Mouse (Mus musculus): ENCODE measurements at regions not wholly inside any gene's neighbourhood (a gene's known extent, or its start where the extent isn't known, plus 50 kb on each side); places are given as distances from the start of the nearest gene placed in this dataset.

- Histone ChIP-seq H3K9ac (ENCODE audit: low read depth, low read length) (no peak overlapping the region), H3K27ac (ENCODE audit: low read depth, low read length) (no peak overlapping the region), H3K4me2 (replicated peaks; ENCODE audit: low read depth, low read length) (no peak overlapping the region), H3K27me3 (ENCODE audit: control insufficient read depth, insufficient read depth, low read length) (no peaks in the 10 kb centered on the region), H3K4me3 (ENCODE audit: low read depth, low read length) (no peak overlapping the region), H3K9me3 (ENCODE audit: control insufficient read depth, low read length) (no peaks in the 10 kb centered on the region), H3K36me3 (ENCODE audit: control insufficient read depth, insufficient read depth, low read length) (no peaks in the 10 kb centered on the region), H3K4me1 (replicated peaks; ENCODE audit: control insufficient read depth, insufficient read depth, low read length) (no peaks in the 10 kb centered on the region)
- ATAC-seq (ENCODE audit: low FRiP score) (no peak), DNase-seq (ENCODE audit: low spot score) (no peak)
- WGBS: 69% methylated on average over 17 of the region's 17 CpGs
Observed at GRCm38 (mm10) chr14:62144385-62145030, 147.9 kb upstream of the Rnaseh2b start.

DNA sequence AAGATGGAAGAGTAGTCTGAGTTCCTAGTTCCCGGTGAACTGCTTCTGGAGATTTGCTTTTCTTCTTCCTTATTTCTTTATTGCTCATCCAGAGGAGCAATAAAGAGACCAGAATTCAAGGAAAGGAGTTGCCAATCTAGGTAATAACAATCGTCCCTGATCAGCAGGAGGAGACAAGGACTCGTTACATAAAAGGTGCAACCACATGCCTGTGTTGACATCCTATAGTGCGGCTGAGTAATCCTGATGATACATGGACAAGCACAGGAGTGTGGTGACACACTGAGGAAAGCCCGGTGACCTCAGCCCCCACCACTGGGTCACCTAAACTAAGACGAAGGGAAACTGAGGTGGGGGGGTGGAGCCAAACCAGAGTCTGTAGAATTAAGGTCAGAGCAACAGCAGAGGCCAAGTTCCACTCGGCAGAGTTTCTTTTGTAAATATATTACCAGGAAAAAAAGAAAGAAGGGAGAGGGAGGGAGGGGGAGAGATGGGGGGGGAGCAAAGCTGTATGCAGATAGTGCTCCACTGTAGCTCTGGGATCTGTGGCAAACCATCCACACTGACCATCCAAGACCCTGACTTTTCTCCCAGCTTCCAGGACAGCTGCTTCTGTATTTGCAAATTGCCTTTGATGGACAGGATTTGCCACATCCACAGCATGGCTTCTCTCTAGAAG lies 135.2 kb upstream of the Rnaseh2b start:
- no peak overlapping the region for H3K4me3 ChIP-seq (ENCODE audit: low read depth, low read length)
- H3K4me2 ChIP-seq (replicated peaks; ENCODE audit: low read depth, low read length): no peak overlapping the region
- H3K27ac ChIP-seq (ENCODE audit: low read depth, low read length): no peak overlapping the region
- H3K36me3 ChIP-seq (ENCODE audit: control insufficient read depth, insufficient read depth, low read length): no peaks in the 10 kb centered on the region
- H3K9ac ChIP-seq (ENCODE audit: low read depth, low read length): no peak overlapping the region
- 76% methylated on average over 7 of the region's 7 CpGs for WGBS
- DNase-seq (ENCODE audit: low spot score) (no peak), ATAC-seq (ENCODE audit: low FRiP score) (no peak)
- no peaks in the 10 kb centered on the region for H3K4me1 ChIP-seq (replicated peaks; ENCODE audit: control insufficient read depth, insufficient read depth, low read length)
- no peaks in the 10 kb centered on the region for H3K27me3 ChIP-seq (ENCODE audit: control insufficient read depth, insufficient read depth, low read length)
- H3K9me3 ChIP-seq (ENCODE audit: control insufficient read depth, low read length): no peaks in the 10 kb centered on the region

- ATAC-seq (ENCODE audit: low FRiP score): no peak
- Histone ChIP-seq H3K9ac (ENCODE audit: low read depth, low read length) (no peak overlapping the region), H3K9me3 (ENCODE audit: control insufficient read depth, low read length) (no peaks in the 10 kb centered on the region), H3K27me3 (ENCODE audit: control insufficient read depth, insufficient read depth, low read length) (no peaks in the 10 kb centered on the region), H3K4me1 (replicated peaks; ENCODE audit: control insufficient read depth, insufficient read depth, low read length) (no peaks in the 10 kb centered on the region), H3K27ac (ENCODE audit: low read depth, low read length) (no peak overlapping the region), H3K4me3 (ENCODE audit: low read depth, low read length) (no peak overlapping the region), H3K4me2 (replicated peaks; ENCODE audit: low read depth, low read length) (no peak overlapping the region), H3K36me3 (ENCODE audit: control insufficient read depth, insufficient read depth, low read length) (no peaks in the 10 kb centered on the region)
- DNase-seq (ENCODE audit: low spot score): no peak
- WGBS: 83% methylated on average over 2 of the region's 2 CpGs
Observed at GRCm38 (mm10) chr14:62159690-62160089, 132.7 kb upstream of the Rnaseh2b start.

- 78% methylated on average over 12 of the region's 12 CpGs for WGBS
- H3K9me3 ChIP-seq (ENCODE audit: control insufficient read depth, low read length): no peaks in the 10 kb centered on the region
- H3K4me2 ChIP-seq (replicated peaks; ENCODE audit: low read depth, low read length): no peak overlapping the region
- H3K36me3 ChIP-seq (ENCODE audit: control insufficient read depth, insufficient read depth, low read length): no peaks in the 10 kb centered on the region
- no peak overlapping the region for H3K27ac ChIP-seq (ENCODE audit: low read depth, low read length)
- no peaks in the 10 kb centered on the region for H3K27me3 ChIP-seq (ENCODE audit: control insufficient read depth, insufficient read depth, low read length)
- no peak overlapping the region for H3K4me3 ChIP-seq (ENCODE audit: low read depth, low read length)
- no peak for DNase-seq (ENCODE audit: low spot score)
- no peak for ATAC-seq (ENCODE audit: low FRiP score)
- no peaks in the 10 kb centered on the region for H3K4me1 ChIP-seq (replicated peaks; ENCODE audit: control insufficient read depth, insufficient read depth, low read length)
- H3K9ac ChIP-seq (ENCODE audit: low read depth, low read length): no peak overlapping the region
Observed at GRCm38 (mm10) chr14:62163120-62163796, 129.1 kb upstream of the Rnaseh2b start.

DNA sequence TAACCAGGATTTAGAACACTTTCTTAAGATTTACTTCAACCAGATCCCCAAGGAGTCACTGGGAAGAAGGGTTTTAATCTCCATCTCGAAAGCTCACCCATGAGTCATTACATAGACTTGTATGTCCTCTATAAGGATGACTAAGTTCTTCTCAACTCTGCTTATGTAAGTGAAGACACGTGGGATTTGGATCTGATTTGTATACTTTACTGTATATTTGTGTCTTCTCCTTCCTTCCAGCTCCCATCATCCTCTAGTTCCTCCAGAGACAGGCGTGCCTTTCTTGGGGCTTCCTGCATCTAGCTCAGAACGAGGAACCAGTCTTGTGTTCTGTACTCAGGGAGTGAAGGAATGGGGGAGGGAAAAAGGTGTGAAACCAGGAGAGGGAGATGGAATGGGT lies 127.5 kb upstream of the Rnaseh2b start:
- no peak overlapping the region for H3K9ac ChIP-seq (ENCODE audit: low read depth, low read length)
- no peak for DNase-seq (ENCODE audit: low spot score)
- no peaks in the 10 kb centered on the region for H3K27me3 ChIP-seq (ENCODE audit: control insufficient read depth, insufficient read depth, low read length)
- no peaks in the 10 kb centered on the region for H3K36me3 ChIP-seq (ENCODE audit: control insufficient read depth, insufficient read depth, low read length)
- no peaks in the 10 kb centered on the region for H3K9me3 ChIP-seq (ENCODE audit: control insufficient read depth, low read length)
- H3K4me3 ChIP-seq (ENCODE audit: low read depth, low read length): no peak overlapping the region
- H3K4me1 ChIP-seq (replicated peaks; ENCODE audit: control insufficient read depth, insufficient read depth, low read length): no peaks in the 10 kb centered on the region
- H3K4me2 ChIP-seq (replicated peaks; ENCODE audit: low read depth, low read length): no peak overlapping the region
- H3K27ac ChIP-seq (ENCODE audit: low read depth, low read length): no peak overlapping the region
- 78% methylated on average over 4 of the region's 4 CpGs for WGBS
- ATAC-seq (ENCODE audit: low FRiP score): no peak

DNA sequence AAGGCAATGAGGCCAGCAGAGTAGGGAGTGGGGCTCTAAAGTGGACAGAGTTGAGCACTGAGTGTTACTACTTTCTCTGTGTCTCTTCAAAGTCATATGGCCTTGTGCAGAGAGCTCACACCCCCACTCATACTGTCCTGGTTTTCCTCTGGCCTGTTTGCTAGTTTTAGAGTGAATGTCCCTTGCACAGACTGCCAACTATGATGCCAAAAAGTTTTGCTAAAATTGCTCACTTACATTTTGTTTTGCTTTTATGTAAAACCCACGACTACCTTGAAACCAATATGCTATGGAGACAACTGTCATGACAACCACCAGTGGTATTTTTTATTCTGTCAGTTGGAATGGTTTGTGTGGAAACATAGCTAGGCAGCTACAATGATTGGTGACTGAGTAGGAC lies 126.4 kb upstream of the Rnaseh2b start:
- Histone ChIP-seq H3K9me3 (ENCODE audit: control insufficient read depth, low read length) (no peaks in the 10 kb centered on the region), H3K36me3 (ENCODE audit: control insufficient read depth, insufficient read depth, low read length) (no peaks in the 10 kb centered on the region), H3K27ac (ENCODE audit: low read depth, low read length) (no peak overlapping the region), H3K4me3 (ENCODE audit: low read depth, low read length) (no peak overlapping the region), H3K27me3 (ENCODE audit: control insufficient read depth, insufficient read depth, low read length) (no peaks in the 10 kb centered on the region), H3K4me1 (replicated peaks; ENCODE audit: control insufficient read depth, insufficient read depth, low read length) (no peaks in the 10 kb centered on the region), H3K4me2 (replicated peaks; ENCODE audit: low read depth, low read length) (no peak overlapping the region), H3K9ac (ENCODE audit: low read depth, low read length) (no peak overlapping the region)
- no peak for DNase-seq (ENCODE audit: low spot score)
- 71% methylated on average over 1 of the region's 1 CpGs for WGBS
- no peak for ATAC-seq (ENCODE audit: low FRiP score)

DNA sequence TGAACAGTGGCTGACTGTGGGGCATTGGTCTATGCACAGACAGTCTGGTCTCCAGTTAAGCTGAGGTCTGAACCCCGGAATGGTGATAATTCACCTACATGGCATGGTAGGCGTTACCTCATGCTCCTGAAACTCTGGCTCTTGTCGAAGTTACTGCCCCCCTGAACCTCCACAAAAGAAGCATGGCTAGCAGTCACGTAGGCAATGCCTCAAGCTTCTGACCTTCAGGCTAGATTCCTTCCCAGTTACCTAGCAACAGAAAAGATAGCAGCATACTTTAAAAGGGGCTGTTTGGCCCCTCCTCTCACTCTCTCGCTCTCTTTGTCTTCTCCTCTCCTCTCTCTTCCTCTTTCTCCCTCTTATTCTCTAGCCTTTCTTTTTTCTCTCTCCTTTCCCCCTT lies 125.8 kb upstream of the Rnaseh2b start:
- ATAC-seq (ENCODE audit: low FRiP score): no peak
- no peak overlapping the region for H3K27ac ChIP-seq (ENCODE audit: low read depth, low read length)
- WGBS: 54% methylated on average over 5 of the region's 5 CpGs
- no peak overlapping the region for H3K4me3 ChIP-seq (ENCODE audit: low read depth, low read length)
- no peak overlapping the region for H3K9ac ChIP-seq (ENCODE audit: low read depth, low read length)
- no peaks in the 10 kb centered on the region for H3K9me3 ChIP-seq (ENCODE audit: control insufficient read depth, low read length)
- H3K4me1 ChIP-seq (replicated peaks; ENCODE audit: control insufficient read depth, insufficient read depth, low read length): no peaks in the 10 kb centered on the region
- H3K27me3 ChIP-seq (ENCODE audit: control insufficient read depth, insufficient read depth, low read length): no peaks in the 10 kb centered on the region
- DNase-seq (ENCODE audit: low spot score): no peak
- no peak overlapping the region for H3K4me2 ChIP-seq (replicated peaks; ENCODE audit: low read depth, low read length)
- H3K36me3 ChIP-seq (ENCODE audit: control insufficient read depth, insufficient read depth, low read length): no peaks in the 10 kb centered on the region

DNA sequence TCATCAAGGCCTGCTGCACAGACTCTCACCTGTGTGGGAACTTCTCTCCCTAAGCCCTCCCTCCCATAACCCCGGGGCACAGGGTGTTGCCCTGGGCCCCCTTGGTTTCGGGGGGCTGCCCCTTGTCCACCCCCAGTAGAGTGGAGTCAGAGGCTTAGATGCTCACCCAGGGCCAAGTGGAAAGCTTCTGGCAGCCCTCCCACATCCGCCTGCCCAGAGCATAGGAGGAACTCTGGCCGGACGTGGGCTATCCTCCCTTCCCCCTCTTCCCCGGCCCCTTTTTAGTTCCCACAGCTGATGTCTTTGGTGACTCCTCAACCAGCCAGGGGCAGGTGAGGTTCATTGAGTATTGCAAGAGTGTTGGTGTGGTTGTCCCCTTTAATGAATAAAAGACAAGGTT lies 125.3 kb upstream of the Rnaseh2b start:
- H3K4me1 ChIP-seq (replicated peaks; ENCODE audit: control insufficient read depth, insufficient read depth, low read length): no peaks in the 10 kb centered on the region
- no peak overlapping the region for H3K4me2 ChIP-seq (replicated peaks; ENCODE audit: low read depth, low read length)
- H3K9ac ChIP-seq (ENCODE audit: low read depth, low read length): no peak overlapping the region
- H3K9me3 ChIP-seq (ENCODE audit: control insufficient read depth, low read length): no peaks in the 10 kb centered on the region
- no peak overlapping the region for H3K27ac ChIP-seq (ENCODE audit: low read depth, low read length)
- DNase-seq (ENCODE audit: low spot score) (no peak), ATAC-seq (ENCODE audit: low FRiP score) (no peak)
- no peaks in the 10 kb centered on the region for H3K36me3 ChIP-seq (ENCODE audit: control insufficient read depth, insufficient read depth, low read length)
- H3K4me3 ChIP-seq (ENCODE audit: low read depth, low read length): no peak overlapping the region
- WGBS: 76% methylated on average over 6 of the region's 6 CpGs
- H3K27me3 ChIP-seq (ENCODE audit: control insufficient read depth, insufficient read depth, low read length): no peaks in the 10 kb centered on the region

DNA sequence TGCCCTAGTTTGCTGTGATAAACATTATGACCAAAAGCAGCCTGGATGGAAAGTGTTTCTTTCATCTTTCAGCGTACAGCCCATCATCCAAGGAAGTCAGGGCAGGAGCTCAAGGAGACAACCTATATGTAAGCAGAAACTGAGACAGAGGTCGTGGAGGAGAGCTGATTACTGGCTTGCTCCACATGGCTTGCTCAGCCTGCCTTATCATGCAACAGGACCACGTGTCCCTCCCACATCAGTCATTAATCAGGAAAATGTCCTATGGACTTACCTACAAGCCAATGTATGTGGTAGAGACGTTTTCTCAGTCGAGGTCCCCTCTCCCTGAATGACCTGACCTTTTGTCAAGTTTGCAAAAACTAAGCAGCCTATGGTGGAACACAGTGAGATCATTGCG lies 123.7 kb upstream of the Rnaseh2b start:
- H3K27me3 ChIP-seq (ENCODE audit: control insufficient read depth, insufficient read depth, low read length): no peaks in the 10 kb centered on the region
- H3K36me3 ChIP-seq (ENCODE audit: control insufficient read depth, insufficient read depth, low read length): no peaks in the 10 kb centered on the region
- H3K27ac ChIP-seq (ENCODE audit: low read depth, low read length): no peak overlapping the region
- H3K4me1 ChIP-seq (replicated peaks; ENCODE audit: control insufficient read depth, insufficient read depth, low read length): no peaks in the 10 kb centered on the region
- 81% methylated on average over 6 of the region's 6 CpGs for WGBS
- ATAC-seq (ENCODE audit: low FRiP score) (no peak), DNase-seq (ENCODE audit: low spot score) (no peak)
- no peak overlapping the region for H3K4me3 ChIP-seq (ENCODE audit: low read depth, low read length)
- H3K9me3 ChIP-seq (ENCODE audit: control insufficient read depth, low read length): no peaks in the 10 kb centered on the region
- H3K4me2 ChIP-seq (replicated peaks; ENCODE audit: low read depth, low read length): no peak overlapping the region
- no peak overlapping the region for H3K9ac ChIP-seq (ENCODE audit: low read depth, low read length)

All from hindbrain, embryonic 11.5 days (tissue).